Mouse (Mus musculus): Measurements from ENCODE around the gene Slc9a4. TPM values are rescaled to one million over a fixed set of nuclear protein-coding genes. Genes with fewer than 3 reads are reported as not detected.
A peak's percentile ranks its signal among the peaks of the same experiment; 100 is the strongest.
"Not testable (repeated sequence)": the region's sequence is repeated elsewhere in the genome, so short reads cannot be mapped to it uniquely, and the experiment has no call there.

Gene Slc9a4
- total RNA-seq (2015) = 0.38 TPM in 1 of 2 replicates, not detected in the other
- 0.11 TPM in 1 of 2 replicates, not detected in the other for total RNA-seq (2017)

DNA sequence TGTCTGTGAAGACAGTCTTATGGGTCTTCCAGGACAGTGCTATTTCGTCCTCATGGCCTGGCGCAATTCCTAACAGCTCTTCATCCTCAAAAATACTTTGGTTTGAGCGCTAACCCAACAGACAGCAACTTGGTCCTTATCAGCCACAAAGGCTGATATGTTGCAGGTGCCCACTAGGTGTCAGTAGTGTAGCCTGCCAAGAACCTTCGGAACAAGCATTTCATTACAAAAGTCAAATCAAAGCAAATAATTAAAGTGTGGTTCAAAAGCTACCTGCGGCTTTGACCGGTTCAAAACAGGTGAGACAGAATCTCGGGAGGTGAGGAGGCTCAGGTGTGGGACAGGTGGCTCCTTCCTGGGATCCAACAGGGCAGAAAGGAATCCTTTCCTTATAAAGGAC, at the start of gene Slc9a4:
TSS of gene Slc9a4 (plus strand) at position 298 of the 400 bp plus-strand sequence.
- ATAC-seq (ENCODE audit: poor library complexity, severe bottlenecking) = 0 out of 2 replicates have a peak, but pooled peaks have one; percentile 35

DNA sequence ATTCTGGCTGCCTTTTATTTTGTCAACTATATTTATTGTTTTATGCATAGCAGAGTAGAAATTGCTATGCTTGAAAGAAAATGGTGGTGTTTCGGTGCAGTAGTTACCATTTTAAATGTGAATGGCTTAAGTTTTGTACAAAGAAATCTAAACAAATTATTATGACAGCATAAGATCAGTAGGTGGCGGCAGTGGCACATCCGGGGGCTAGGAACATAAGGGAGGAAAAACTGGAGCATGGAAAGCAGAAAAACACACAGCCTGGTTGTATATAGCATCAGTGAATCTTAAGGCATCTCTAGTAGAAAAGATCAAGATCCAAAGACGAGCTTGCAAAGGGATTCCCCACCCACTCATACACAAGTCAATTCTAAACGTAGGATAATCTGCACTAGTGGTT, 42.3 kb upstream of the Slc9a4 start:
- no peak for ATAC-seq (ENCODE audit: poor library complexity, severe bottlenecking)

DNA sequence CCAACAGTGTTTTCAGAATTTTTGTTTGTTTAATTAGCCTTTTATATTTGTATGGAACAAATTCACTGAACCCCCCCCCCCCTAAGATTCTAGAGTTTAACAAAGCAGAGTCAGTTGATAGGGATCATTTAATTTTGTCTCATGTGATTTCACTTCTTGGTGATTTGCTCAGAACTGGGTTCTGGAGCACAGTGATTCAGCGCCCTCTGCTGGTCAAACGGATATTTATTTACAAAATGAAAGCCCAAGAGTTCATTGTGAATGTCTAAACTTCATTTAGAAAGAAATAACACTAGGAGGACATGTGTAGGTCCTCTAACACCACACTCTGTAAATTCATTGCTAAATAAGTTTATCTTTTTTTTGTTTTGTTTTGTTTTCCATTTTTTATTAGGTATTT, 35.2 kb upstream of the Slc9a4 start:
- ATAC-seq (ENCODE audit: poor library complexity, severe bottlenecking) = 0 out of 2 replicates have a peak, but pooled peaks have one; percentile 35

DNA sequence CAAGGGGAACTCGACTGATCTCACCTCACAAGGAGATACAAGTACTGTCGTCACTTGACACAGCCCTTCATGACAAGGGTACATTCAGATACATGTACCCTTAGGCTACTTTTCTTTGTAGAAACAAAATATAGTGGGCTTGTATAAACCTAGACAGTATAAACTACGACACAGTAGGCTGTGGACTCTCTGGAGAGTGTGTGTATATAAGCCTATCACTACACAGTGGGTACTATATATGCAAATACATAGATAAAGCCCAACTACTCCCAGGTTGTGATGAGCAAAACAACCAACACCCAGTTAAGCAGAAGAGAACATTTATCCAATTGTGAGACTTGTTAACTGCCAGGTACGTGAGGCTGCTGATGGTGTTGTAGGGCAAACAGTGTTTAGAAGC, 33.2 kb upstream of the Slc9a4 start:
- no peak for ATAC-seq (ENCODE audit: poor library complexity, severe bottlenecking)

DNA sequence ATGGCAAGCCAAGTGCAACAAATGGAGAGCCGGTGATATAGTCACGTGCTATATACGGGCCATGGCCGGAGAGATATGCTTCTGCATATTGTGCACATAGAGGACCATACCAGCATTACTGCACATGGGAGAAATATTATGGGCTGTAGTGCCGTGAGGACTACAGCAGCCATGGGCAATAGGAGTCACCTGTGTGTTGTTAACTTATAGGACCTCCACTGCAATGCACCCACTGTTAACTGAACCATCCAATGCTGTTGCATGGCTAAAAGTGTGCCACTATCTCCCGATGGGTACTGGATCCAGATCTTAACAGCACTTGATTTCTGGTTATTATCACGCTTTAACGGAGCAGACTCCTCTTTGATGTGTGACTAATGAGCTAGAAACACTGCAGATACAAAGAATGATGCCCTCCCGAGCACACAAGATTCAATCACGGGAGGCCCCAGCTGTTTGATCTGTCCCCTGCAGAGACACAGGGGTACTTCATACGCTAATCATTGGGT, 32.8 kb upstream of the Slc9a4 start:
- no peak for ATAC-seq (ENCODE audit: poor library complexity, severe bottlenecking)

DNA sequence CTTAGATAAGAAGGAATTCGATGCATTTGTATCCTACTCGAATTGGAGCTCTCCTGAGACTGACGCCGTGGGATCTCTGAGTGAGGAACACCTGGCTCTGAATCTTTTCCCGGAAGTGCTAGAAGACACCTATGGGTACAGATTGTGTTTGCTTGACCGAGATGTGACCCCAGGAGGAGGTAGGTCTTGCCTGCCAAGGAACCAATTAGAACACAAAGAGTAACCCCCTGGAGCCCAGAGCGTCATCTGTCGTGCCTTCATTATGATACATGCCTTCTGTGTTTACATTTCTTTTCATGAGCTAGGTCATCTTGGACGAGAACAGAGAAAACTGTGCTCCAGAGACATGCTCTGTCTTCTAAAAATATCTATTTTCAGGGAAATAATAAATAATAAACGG, 32.1 kb upstream of the Slc9a4 start:
- ATAC-seq (ENCODE audit: poor library complexity, severe bottlenecking) = no peak

DNA sequence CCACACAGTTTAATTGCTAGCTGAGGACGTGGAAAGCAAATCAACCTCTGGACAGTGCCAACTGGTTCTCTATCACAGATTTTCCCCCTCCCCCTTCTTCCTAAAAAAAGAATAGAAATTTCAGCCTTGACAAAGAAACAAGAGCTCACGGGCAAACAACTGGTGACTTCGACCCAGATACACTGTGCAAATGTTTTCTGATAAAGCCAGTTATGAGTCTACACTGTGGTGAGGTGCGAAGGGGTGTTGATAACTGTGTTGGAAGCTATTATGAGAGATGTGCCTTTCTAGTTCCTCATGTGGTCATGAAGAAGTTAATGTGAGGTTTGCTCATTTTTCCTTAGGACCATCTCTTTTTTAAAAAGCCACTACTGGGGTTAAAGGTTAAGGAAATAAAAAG, 10.5 kb upstream of the Slc9a4 start:
- ATAC-seq (ENCODE audit: poor library complexity, severe bottlenecking) = no peak

DNA sequence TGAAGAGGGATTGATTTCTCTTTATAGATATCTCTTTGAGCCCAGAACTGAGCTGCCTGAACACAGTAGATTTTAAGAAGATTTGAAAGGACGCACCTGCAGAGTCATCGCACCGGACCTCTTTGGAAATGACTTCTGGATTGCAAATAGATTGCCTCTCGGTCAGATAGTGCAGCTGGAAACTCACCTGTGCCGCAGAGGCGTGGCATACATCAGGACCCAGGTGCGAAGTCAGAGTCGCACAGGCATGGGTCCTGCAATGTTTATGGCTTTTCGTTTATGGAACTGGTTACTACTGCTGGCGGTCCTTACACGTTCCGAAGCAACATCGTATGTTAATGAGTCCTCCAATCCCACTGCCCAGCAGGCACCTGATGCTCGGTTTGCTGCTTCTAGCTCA, 388 bp downstream of the Slc9a4 start:
- no peak for ATAC-seq (ENCODE audit: poor library complexity, severe bottlenecking)

DNA sequence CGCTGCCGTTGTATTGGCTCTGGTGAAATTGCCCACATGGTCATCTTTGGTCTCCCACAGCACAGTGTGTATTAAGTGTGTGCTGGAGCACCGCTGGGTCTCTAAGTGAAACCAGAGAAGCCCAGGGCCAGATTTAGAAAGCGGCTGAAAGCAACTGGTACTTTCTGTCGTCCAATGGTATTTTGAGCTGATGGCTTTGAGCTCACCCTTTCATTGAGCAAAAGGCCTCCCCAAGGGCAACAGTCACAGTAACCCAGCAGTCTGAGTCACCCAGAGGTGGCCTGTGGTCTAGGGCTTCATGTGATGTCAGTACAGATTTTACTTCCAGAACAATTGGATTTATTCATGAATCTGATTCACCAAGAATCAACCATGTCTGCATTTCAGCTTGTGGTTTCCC, 6.9 kb downstream of the Slc9a4 start:
- no peak for ATAC-seq (ENCODE audit: poor library complexity, severe bottlenecking)

DNA sequence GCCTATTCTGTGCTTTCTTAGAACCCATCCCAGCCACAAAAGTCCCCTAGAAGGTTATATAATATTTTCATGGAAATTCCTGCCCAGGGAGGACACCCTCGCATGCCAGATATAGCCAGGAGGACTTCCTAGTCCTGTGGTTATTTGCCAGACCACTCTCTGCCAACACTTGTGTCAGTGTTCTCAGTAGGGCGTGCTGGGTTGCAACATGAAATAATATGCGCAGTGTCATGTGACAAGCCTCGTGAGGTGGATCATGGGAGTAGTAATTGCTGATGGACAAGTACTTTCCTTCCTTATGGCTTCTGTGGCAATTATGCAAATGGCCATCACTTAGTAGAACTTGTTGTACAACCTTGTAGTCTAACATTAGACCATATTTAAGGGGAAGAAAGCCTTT, 11.1 kb downstream of the Slc9a4 start:
- no peak for ATAC-seq (ENCODE audit: poor library complexity, severe bottlenecking)

DNA sequence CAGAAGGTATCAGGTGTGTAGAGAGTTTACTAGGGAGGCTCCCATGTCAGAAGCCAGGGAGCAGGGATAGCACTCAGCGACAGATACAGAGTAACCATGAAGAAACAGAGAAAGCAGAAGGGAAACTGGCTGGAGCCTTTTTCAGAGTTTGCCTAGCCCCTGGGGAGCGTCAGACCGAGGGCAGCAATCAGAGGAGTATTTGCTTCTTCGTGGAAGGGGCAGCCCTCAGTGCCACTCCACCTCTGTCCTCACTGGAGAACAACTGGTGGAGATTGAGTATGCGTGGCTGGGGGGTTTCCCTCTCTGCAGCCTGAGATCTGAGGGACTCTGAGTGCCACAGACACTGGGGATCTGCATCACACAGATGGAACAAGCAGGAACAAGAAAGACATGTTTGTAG, 17.9 kb downstream of the Slc9a4 start:
- no peak for ATAC-seq (ENCODE audit: poor library complexity, severe bottlenecking)

DNA sequence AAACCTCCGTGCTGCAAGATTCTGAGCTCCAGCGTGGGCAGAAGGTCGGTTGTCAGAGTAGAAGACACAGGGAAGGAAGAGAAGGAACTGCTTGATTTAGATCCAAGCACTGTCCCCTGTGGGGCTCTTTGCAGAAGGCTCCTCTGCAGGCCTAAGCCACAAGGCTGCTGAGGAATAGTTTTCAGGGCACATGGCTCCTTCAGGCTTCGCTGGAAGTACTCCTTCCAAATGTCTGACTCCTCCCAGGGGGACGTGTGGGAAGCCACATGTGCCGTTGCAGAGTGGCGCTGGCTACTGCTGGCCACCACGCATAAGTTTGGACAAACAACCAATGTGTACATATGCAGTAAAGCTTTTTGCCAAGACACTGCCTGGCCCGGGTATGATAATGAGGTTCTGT, 19.8 kb downstream of the Slc9a4 start:
- not testable (repeated sequence) for ATAC-seq (ENCODE audit: poor library complexity, severe bottlenecking)

DNA sequence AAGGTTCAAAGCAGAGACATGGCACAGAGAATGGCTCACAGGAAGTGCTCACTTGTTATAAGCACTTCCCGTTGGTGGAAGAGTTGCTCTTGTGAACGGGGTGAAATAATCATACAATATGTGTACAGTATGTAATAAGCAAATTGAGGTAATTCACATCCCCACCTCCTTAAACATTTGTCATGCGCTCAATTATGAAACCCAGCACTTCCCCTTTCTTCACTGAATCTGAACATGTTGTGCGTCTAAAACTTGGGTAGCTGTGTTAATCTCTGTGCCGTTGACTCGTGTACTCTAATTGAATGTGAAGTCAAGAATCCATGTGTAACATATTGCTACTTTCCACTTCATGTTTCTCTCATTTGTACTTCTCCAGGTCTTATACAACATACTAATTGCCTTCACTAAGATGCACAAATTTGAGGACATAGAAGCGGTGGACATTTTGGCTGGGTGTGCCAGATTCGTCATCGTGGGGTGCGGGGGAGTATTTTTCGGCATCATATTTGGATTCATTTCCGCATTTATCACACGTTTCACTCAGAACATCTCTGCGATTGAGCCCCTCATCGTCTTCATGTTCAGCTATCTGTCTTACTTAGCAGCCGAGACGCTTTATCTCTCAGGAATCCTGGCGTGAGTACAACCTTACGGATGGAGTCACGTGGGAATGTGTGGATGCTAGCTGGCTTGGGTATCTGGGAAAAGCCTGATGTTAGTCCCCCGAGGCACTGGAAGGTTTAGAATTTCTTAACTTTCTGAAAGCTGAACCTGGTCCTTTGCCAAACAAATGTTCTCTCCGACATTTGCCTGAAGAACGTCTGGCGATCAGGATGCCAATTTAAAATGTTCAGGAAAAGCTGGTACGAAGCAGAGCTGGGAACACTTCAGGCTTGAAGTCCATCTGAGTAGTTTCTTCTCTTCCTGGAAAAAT, 20.8 kb downstream of the Slc9a4 start:
- ATAC-seq (ENCODE audit: poor library complexity, severe bottlenecking) = peak; percentile 70

DNA sequence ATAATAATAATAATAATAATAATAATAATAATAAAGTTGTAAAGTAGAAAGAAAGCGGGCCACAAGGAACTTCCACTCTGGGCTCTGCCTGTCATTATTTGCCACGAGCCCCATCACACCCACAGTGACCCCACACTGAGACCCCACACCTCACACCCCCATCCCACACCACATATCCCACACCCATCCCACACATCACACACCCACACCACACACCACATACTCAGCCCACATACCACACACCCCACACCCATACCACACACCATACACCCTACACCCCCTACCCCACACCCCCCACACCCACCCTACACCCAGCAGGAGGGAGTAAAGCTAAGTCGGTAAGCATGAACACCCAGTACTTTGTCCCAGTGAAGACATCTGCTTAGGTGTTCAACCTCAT, 21.6 kb downstream of the Slc9a4 start:
- ATAC-seq (ENCODE audit: poor library complexity, severe bottlenecking) = no peak

DNA sequence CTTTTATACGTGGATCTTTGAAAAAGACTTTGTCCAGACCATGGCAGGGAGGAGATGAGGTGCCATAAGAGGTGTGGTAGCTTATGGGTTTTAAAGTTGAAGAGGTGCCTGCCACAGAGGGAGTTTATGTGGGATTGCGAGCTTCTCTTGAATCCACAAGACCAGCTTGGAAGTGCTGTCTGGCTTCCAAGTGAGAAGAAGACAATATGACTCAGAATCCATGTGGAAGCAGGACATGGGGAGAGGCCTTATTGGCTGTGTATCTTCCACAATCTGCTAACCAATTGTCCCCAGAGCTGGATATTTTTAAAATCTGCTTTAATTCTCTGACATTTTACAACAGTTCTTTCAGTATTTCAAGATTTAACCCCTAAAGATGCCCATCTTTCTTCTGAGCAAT, 33.3 kb downstream of the Slc9a4 start:
- no peak for ATAC-seq (ENCODE audit: poor library complexity, severe bottlenecking)

DNA sequence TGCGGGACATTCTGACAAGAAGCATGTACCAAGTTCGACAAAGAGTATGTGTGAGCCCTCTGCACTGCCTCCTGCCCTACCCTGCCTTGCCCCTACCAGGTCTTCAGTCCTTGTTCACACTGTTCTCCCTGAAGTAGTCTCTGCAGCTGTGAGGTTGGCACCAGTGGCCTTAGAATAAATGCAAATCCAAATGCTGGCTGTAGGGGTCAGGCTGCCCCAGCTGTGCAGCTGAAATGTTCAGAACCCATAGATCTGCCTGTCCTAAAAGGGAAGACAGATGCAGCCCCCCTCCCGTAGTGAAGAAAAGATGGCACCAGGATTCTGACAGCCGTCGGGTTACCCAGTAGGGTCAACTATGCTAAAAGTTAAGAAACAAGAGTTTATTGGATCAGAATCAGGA, 39.2 kb downstream of the Slc9a4 start:
- ATAC-seq (ENCODE audit: poor library complexity, severe bottlenecking) = no peak

DNA sequence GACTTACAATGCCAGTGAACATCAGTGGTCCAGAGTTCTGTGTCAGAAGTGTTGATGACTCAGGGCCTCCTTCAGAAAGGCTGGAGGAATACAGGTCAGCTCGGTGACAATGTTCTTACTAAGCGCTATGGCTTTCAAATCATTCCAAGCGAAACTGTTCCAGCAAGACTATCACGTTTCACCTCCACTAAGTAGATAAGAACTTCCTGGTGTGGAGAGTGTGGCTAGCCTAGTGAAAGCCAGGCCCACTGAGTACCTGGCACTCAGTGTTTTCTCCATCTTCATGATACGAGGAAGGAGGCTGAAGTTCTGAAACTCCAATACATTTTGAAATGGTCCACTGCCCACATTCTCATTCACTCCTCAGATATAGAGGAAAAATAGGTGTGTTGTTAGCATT, 40.0 kb downstream of the Slc9a4 start:
- no peak for ATAC-seq (ENCODE audit: poor library complexity, severe bottlenecking)

DNA sequence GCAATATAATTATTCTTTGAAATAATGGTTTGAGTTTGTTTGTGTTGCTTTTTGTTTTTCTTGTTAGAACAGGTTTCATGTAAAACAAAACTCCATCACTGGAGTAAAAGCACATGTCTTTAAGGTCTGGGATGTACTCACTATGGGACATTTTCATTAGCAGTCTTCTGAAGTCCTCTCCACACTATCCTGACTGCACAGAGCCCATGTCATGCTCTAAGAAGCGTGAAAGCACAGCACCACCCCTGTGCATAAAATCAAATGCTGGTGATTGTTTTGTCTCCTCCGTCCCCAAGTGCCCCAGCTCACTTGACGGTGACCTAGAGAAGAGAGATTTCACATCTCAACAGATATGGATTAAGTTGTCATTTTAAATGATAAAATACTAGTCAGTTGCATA, 45.1 kb downstream of the Slc9a4 start:
- ATAC-seq (ENCODE audit: poor library complexity, severe bottlenecking) = no peak

DNA sequence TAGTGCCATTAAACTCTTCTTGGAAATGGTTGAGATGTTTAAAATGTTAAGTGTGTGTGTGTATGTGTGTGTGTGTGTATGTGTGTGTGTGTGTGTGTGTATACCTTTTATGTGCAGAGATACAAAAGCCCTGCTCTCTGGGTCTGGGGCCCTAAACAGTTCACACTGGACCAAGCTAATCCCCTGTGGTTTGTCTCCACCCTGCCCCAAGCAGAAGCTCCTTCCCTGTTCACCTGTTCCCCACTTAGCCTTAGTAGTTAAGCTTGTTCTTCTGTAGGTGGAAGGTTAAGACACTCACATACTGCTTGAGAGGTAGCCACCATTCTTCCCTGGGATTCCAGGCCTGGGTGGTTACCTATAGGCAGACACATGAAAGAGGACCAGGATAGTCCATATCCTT, 47.1 kb downstream of the Slc9a4 start:
- no peak for ATAC-seq (ENCODE audit: poor library complexity, severe bottlenecking)

DNA sequence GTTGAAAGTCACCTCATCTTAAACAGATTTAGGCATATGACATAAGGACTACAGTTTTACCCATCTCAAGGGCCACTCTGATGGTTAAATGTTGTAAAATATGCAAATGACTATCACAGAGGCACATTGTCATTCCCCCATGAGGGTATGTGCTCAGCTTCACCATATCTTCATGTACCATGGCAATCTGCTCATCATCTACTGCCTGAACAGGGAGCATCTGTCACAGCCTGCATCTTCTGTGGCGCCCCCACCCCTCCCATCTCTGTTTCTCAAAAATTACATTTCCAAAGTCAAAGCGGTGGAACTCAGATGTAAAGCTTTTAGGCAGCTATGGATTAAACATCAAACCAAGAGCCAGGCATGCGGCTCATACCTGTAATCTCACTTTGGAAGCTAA, 48.6 kb downstream of the Slc9a4 start:
- no peak for ATAC-seq (ENCODE audit: poor library complexity, severe bottlenecking)

DNA sequence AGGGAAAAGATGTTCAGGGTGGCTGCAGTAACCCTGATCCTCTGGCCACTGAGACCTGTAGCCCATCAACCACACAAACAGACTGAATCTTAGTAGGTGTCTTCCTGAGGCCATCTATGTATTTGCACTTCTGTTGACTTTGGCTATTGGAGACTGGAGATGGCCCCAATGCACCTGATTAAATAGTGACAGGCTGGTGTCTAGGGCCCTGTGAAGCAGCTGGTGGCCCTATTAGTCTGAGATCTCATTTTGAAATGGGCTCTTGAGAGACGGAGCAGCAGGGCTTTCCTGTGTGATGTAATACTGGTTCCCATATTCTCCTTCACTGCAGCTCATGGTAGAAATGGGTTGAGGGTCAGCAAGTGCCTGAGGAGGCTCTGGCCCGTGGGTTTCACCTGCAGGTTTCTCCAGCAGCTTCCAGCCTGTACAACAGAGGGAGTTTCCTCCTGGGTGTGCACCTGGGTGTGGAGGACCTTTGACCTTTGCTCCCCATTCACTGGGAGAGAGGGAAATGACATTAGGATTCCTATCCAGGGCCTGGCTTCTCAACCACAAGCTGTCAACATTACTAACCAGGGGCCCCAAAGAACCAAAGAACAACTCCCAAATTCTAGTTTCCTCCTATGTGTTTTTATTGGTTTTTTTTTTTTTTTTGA, 52.7 kb downstream of the Slc9a4 start:
- no peak for ATAC-seq (ENCODE audit: poor library complexity, severe bottlenecking)

DNA sequence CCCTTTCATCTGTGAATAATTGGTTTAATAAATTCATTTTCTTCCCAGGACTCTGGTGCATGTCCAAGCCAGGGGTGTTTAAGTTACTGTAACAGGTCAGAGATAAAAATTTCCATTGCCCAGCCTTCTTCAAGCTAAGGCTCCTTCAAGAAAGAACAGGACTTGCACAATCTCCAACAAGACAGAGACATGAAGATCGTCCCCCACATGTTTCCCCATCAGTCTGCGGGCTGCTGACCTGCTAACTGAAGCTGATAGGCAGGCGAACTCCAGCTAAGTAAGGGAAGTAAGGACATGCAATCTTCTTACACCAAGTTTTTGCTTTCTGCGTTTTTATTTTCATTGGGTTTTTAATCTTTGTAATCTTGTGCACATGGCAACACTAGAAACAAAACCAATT, 54.7 kb downstream of the Slc9a4 start:
- peak; percentile 85 for ATAC-seq (ENCODE audit: poor library complexity, severe bottlenecking)

Measured in megakaryocyte, adult 5-6 weeks (primary cell).